Mouse (Mus musculus) bone marrow, adult 2 months (tissue): Measurements from ENCODE around the gene Cutc. TPM values are rescaled to one million over a fixed set of nuclear protein-coding genes. Genes with fewer than 3 reads are reported as not detected.

Source experiments
- H3K27ac ChIP-seq: fragments of 200-500 bp; 2 replicates; pipeline ENCODE4 v1.5.1; 2012; ENCODE audit warnings: low read depth, mild to moderate bottlenecking, control low read depth, inconsistent platforms, low read length; ENCODE audit not compliant: control insufficient read depth, poor library complexity, insufficient read depth
- H3K4me1 ChIP-seq: fragments of 200-500 bp; 2 replicates; pipeline ENCODE4 v1.6.1; 2011; ENCODE audit warnings: low read length; ENCODE audit not compliant: control insufficient read depth, insufficient read depth
- H3K4me3 ChIP-seq: fragments of 200-500 bp; replicated peaks from 2 replicates; pipeline ENCODE3; 2011; ENCODE audit warnings: mild to moderate bottlenecking, low read depth, low read length, control low read depth; ENCODE audit not compliant: control insufficient read depth
- CTCF ChIP-seq: fragments of 200-500 bp; IDR thresholded peaks from 2 replicates; pipeline ENCODE4 v1.5.1; 2011; ENCODE audit warnings: low read length, control low read depth; ENCODE audit not compliant: control insufficient read depth, insufficient read depth
- POLR2A ChIP-seq: fragments of 200-500 bp; IDR thresholded peaks from 2 replicates; pipeline ENCODE4 v1.6.1; 2011; ENCODE audit warnings: low read depth, mild to moderate bottlenecking, control low read depth, low read length, borderline replicate concordance; ENCODE audit not compliant: control insufficient read depth
- WGBS: fragments of 180-500 bp; shearing (Covaris S2); methylation state at CpG from one replicate; pipeline ENCODE4 v1.1.7; 2018; 5-methylcytosine and 5-hydroxymethylcytosine counted together
- polyA plus RNA-seq: library from polyadenylated mRNA; stranded (reverse); fragments of >200 nt; gene quantifications from 2 replicates; pipeline ENCODE4 v1.2.4, GENCODE M21; 2011; ENCODE audit warnings: low replicate concordance; ENCODE audit not compliant: missing spikeins, insufficient read depth, insufficient read length

Cutc gene
- polyA plus RNA-seq, 1 experiment = 9.1 TPM

- Histone ChIP-seq H3K27ac (no peak overlapping the region), H3K4me3 (no peak overlapping the region), H3K4me1 (no peaks in the 10 kb centered on the region)
- TF ChIP-seq POLR2A (no peak), CTCF (no peak)
- 93% methylated on average over 11 of the region's 11 CpGs for WGBS
These were observed 32.7 kb upstream of the Cutc start for GRCm38 (mm10) chr19:43720061-43720460.

GRCm38 (mm10) chr19:43722891-43723290 lies 29.9 kb upstream of the Cutc start:
- no peak overlapping the region; the same call in 1 of the 2 replicates for H3K27ac ChIP-seq
- WGBS = 39% methylated on average over 8 of the region's 8 CpGs
- peaks cover 2% of the 10 kb centered on the region; the same call in 1 of the 2 replicates for H3K4me1 ChIP-seq
- TF ChIP-seq POLR2A = no peak
- no peak for TF ChIP-seq CTCF
- no peak overlapping the region for H3K4me3 ChIP-seq

GRCm38 (mm10) chr19:43723501-43723900 lies 29.3 kb upstream of the Cutc start:
- TF ChIP-seq CTCF (no peak), POLR2A (no peak)
- H3K4me3 ChIP-seq = no peak overlapping the region
- WGBS = 85% methylated on average over 10 of the region's 10 CpGs
- peaks cover 2% of the 10 kb centered on the region; the same call in 1 of the 2 replicates for H3K4me1 ChIP-seq
- no peak overlapping the region for H3K27ac ChIP-seq

- Histone ChIP-seq H3K4me1 (peaks cover 2% of the 10 kb centered on the region; the same call in 1 of the 2 replicates), H3K4me3 (no peak overlapping the region), H3K27ac (no peak overlapping the region)
- TF ChIP-seq POLR2A (no peak), CTCF (no peak)
- 91% methylated on average over 20 of the region's 20 CpGs for WGBS
These were observed 28.6 kb upstream of the Cutc start for GRCm38 (mm10) chr19:43724194-43724593.

- TF ChIP-seq CTCF = no peak
- TF ChIP-seq POLR2A = no peak
- H3K4me3 ChIP-seq = no peak overlapping the region
- peaks cover 2% of the 10 kb centered on the region; the same call in 1 of the 2 replicates for H3K4me1 ChIP-seq
- 92% methylated on average over 7 of the region's 7 CpGs for WGBS
- H3K27ac ChIP-seq = no peak overlapping the region
These were observed 28.0 kb upstream of the Cutc start for GRCm38 (mm10) chr19:43724821-43725220.

- Histone ChIP-seq H3K4me3 (no peak overlapping the region), H3K27ac (no peak overlapping the region), H3K4me1 (peaks cover 2% of the 10 kb centered on the region; the same call in 1 of the 2 replicates)
- 65% methylated on average over 15 of the region's 15 CpGs for WGBS
- TF ChIP-seq POLR2A = no peak
- no peak for TF ChIP-seq CTCF
These were observed 26.2 kb upstream of the Cutc start for GRCm38 (mm10) chr19:43726510-43727146.

- Histone ChIP-seq H3K4me3 (no peak overlapping the region), H3K4me1 (peaks cover 2% of the 10 kb centered on the region; the same call in 1 of the 2 replicates), H3K27ac (no peak overlapping the region)
- WGBS = 90% methylated on average over 22 of the region's 22 CpGs
- TF ChIP-seq CTCF = no peak
- TF ChIP-seq POLR2A = no peak
These were observed 23.3 kb upstream of the Cutc start for GRCm38 (mm10) chr19:43729296-43730036.

- no peak for TF ChIP-seq CTCF
- TF ChIP-seq POLR2A = no peak
- WGBS = 73% methylated on average over 8 of the region's 8 CpGs
- no peak overlapping the region for H3K27ac ChIP-seq
- H3K4me1 ChIP-seq = peaks cover 2% of the 10 kb centered on the region; the same call in 1 of the 2 replicates
- H3K4me3 ChIP-seq = no peak overlapping the region
These were observed 22.8 kb upstream of the Cutc start for GRCm38 (mm10) chr19:43730037-43730428.

- WGBS = 84% methylated on average over 7 of the region's 7 CpGs
- Histone ChIP-seq H3K4me1 (peaks cover 2% of the 10 kb centered on the region; the same call in 1 of the 2 replicates), H3K4me3 (no peak overlapping the region), H3K27ac (no peak overlapping the region)
- no peak for TF ChIP-seq CTCF
- no peak for TF ChIP-seq POLR2A
These were observed 21.6 kb upstream of the Cutc start for GRCm38 (mm10) chr19:43731157-43731556.
